Mouse (Mus musculus) Muller cell, postnatal 12 days (primary cell): ENCODE results near the gene Bcam.

Experiments used
- DNase-seq: peaks from one replicate; pipeline ENCODE4 v3.0.0-alpha.2; 2015; ENCODE audit errors: inconsistent ontology term

Bcam gene

DNA sequence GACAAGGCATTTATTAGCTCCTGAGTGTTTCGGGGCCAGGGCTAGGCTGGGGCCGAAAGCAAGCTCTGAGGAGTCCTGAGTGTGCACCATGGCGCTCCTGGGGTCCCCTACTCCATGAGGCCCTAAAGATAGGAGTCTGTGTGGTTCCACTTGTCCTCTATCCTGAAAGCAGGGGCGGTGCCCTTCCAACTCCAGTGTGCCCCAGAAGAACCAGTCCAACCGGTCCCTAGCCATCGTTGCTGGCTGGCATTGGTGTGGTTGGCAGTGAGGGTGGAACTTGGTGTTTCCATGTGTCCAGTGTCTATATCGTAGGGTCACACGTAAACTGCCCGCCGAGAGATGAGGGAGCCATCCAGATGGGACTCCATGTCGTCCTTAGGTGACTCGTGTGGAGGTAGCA lies 46.6 kb downstream of the Bcam start:
- no peak for DNase-seq

DNA sequence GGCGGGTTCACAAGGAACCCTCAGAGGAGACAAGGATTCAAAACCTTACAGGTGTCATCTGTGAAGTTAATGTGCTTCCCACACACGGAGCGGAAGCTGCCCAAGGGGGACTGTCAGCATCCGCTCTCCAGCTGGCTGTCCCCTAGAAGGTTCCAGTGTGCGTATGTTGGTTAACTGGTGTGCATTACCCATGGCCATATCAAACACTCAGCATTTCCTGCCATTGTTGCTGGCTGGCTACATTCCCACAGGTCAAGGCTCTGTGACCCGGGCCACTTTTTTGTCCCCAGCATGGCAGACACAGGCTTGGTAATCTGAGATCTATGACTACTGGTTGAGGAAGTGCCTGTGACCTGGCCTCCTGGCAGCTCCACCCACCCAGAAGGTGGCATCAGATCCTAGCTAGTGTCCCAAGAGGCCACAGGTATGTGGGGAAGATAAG lies 48.0 kb downstream of the Bcam start:
- DNase-seq = no peak

DNA sequence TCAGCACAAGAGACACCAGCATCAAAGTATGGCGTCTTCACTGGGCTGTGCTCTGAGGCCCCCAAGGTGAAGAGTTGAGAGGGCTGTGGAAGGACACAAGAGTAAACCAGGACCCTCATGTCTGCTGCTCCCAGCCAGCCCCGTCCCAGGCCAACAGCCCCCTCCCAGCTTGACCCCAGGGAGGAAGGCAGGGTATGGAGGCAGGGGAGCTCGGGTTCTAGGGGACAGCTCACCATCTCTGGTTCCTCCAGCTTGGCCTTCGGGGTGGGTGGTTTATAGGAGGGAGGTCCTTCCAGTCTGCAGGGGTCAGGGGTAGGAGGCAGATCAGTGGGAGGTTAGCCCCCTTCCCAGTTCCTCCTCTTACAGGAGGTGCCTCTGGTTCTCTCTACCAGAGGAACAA lies 51.6 kb downstream of the Bcam start:
- no peak for DNase-seq

DNA sequence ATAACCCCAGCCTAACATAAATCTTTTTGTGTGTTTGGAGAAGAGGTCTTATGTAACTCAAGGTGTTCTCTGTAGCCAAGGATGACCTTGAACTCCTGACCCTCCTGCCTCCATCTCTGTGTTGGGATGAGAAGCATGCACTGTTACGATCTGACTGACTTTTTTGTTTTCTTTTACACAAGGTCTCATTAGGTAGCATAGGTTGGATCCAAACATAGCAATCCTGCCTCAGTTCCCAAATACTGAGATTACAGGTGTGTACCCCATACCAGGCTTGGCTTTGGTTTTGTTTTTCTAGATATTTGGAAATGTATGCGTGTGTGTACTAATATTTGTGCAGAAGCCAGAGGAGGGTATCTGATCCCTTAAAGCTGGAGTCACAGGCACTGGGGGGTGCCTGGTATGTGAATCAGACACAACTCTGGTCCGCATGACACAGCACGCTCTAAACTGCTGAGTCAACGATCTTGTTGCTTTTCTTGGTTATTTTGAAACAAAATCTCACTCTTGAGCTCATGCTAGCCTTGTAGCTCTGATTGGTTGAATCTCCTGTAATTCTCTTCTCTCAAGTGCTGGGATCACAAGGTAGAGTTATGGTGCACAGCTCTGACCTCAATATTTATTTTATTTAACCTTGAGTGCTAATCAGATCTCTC lies 52.4 kb downstream of the Bcam start:
- no peak for DNase-seq

DNA sequence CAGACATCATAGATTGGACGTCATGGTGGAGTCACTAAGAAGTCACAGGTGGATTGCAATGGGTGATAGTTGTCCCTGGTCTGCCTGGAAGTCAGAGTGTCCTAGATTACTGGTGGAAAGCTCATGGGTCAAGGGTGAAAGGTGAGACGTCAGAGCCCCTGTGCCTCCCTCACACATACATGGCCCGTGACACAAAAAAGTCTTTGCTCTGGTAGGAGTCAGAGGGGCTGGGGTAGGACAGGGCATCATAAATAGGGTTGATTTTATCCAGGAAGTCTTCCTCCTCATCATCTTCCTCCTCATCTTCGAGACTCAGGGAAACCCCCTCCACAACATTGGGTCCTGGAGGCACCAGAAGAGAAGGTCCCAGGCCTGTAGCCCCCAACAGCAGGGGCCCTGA lies 53.5 kb downstream of the Bcam start:
- DNase-seq = no peak

DNA sequence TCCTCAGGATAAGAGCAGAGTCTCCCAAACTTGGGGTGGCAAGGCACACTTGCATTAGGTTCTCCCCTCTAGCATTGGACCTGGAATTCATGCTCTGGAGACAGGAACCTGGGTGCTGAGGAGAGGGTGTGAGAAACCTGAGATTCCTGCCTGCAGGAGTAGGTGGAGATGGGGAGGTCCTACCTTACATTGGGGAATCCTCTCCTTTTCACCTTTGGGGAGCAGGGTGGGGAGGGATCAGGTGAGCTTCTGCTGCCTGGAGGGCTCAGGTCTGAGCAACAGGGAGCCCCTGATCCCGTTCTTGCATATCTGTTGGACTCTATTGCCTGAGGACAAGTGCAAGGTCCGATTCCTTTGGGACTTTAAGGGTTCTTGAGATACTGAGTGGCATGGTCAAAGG lies 54.0 kb downstream of the Bcam start:
- no peak for DNase-seq

DNA sequence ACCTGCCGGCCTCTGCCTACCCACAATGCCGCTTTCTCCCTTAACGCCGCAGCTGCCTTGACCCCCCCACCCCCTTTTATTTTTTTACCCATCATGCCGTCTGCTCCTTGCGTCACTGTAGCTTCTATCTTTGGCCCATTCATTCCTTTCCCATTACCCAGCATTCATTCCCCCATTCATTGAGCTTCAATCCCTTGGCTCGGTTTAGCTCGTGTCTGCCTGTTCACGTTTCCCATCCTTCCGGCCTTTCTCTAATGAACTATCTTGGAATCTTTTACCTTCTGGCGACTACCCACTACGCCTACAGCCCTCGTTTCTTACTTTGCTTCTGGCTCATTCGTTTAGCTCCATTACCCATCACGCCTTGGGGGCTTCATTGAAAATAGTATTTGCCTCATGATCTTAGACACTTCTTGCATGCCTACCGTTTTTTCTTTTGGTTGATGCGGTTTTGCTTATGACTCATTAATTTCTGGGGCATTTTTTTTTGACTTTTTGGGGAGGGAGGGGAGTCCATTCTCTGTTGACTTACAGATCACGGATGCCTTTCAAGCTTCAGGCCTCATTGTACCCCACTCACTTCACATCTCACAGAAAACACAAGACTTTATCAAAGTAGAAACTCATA lies 54.6 kb downstream of the Bcam start:
- no peak for DNase-seq

DNA sequence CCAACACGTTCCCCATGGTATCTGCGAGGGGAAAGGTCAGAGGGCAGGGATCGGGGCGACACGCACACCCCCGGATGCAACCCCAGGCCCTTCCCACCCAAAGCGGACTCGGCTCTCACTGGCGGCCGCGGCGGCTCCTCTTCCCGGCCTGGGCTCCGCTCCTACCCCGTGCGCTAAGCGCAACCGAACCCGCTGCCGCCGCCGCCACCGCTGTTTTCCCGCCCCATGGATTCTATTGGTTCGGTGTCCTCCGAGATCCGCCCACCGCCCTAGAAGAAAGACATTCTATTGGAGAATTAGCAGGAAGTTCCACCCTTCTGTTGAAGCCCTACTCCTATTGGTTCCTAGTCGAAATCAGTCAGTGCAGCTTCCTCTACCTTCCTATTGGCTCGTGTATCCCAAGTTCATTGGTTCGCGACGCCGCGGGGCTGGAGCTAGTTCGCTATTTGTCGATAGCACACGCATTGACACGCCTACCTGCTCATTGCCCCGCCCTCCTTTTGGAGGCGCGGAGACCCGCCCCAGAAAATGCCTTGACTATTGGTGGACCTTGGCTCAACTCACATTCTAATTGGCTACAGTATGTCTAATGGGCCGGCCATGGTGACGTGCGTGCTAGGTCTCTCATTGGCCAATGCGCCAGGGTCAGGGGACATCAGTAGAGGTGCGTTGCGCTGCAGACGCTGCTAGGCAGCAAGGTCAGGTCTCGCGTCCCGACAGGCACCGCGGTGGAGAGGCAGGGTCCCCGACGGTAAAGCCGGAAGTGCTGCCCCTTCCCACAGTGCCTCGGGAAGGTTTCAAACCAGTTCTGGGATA lies 55.4 kb downstream of the Bcam start, which contains the start of gene Tomm40:
Gene Tomm40, minus strand, starts transcription at position 200 of the 816 bp plus-strand sequence.
- DNase-seq = peak; percentile 100

DNA sequence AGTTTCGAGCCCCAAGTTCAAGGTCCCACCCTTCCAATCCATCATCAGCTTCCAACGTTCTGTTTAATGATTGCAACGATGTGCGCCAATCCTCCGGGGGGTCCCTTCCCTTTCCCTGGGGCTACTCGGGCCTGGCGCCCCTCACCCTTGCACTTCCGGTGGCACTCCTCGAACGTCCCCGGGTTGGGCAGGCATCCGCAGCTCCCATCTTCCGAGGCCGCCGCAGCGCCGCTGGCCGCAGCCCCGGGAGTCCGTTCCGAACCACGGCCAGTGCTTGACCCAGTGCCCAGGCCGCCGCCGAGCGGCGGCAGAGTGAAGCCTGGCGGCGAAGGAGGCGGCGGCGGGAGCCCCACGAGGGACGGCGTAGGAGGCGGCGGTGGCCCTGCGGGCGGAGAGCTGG lies 56.0 kb downstream of the Bcam start:
- no peak for DNase-seq

DNA sequence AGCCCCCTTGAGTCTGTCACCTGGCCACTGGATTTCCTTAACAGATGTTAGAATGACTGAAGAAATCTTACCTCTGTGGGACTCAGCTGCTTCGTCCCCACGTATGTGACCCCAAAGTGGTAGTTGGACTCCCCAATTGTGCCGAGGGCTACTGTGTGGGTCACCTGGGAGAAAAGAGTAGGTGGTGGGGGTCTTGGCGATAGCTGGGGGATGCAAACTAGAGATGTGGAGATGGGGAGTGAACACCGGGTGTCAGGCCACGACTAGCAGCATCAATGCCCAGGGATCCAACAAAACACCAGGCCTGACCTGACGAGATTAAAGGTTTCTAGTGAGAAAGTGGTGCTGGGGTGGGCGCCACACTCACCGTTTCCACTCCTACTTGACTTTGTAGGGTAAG lies 57.2 kb downstream of the Bcam start:
- no peak for DNase-seq

DNA sequence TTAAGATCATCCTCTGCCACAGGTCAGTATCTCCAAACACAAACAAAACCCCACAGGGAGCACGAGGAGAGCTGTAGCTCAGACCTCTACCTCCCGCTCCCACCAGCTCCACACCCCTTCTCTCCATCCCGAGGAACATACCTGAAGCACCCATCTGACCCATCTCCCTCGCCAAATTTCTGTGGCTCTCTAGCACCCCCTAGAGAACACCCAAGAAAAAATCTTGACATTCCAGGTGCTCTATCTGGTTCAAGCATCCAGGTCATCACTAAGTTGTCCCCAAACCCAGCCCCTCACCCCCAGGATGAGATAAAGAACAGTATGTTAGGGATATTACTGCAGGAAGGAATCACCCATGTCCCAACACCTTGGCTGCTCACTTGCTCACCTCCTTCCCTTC lies 57.6 kb downstream of the Bcam start:
- DNase-seq = no peak

DNA sequence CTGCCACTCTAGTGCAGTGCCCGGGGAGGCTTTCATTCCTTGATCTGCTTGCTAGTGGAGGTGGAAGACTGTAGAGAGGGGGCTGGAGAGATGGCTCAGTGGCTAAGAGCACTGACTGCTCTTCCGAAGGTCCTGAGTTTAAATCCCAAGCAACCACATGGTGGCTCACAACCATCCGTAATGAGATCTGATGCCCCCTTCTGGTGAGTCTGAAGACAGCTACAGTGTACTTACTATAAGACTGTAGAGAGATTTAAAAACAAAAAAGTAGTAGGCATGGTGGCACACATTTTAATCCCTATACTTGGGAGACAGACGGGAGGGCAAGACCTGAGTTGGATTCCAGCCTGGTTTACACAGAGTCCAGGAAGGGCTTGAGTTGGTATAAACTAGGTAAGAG lies 58.4 kb downstream of the Bcam start:
- DNase-seq = no peak

DNA sequence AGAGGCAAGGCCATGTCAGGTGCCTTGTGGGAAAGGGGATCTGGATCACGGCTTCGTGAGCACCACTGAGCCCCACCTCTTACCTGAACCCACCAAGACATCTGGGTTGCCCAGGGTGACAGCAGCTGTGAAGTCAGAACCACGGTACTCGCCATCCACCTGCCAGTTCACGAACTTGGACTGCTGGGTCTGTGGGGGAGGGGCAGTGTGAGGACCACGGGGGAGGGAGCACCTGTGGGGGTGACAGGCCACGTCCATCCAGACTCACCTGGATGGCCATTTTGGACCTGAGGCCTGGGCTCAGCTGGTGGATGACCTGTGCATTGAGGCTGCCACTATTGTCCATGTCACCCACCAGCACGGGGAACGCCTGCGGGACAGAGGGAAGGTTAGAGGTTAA lies 60.2 kb downstream of the Bcam start:
- DNase-seq = no peak
